ENCODE assay signal across 8 mouse cellular contexts in the genomic region with DNA sequence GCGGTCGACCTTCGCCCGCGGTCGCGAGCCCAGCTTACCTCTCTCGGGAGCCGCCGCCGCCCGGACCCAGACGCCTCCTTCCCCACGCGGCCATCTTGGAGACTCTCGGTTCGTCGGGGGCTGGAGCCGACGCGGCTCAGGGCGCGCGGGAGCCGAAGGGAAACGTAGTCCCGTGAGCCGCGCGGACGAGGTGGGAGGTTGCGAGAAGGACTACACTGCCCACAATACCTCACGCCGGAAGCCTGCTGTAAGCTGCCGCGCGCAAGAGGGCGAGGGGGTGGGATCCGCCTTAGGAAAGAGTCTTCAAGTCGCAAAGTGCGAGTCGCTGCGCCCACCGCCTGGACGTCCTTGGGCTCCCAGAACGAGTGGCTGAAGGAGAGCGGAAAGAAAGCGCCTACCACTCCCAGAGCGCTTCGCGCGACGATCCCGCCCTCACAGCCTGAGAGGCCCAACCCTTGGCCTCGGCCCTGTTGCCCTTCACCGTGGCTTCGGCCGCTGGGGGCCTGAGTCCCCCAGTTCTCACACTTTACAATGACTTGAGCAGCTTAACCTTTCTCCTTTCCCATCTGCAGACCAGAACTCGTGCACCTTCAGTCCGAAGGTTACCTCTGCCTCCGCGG. TPM values are rescaled to one million over a fixed set of nuclear protein-coding genes. Genes with fewer than 3 reads are reported as not detected.
DNase-seq lines count a peak whose midpoint lies in the region; ATAC-seq and TF ChIP-seq lines count a peak whose summit lies in the region.

TSS of gene Tmem11 (minus strand) at position 598 of the 620 bp plus-strand sequence.

- H3K4me3 ChIP-seq in C2C12 (ENCODE audit: insufficient read depth, poor library complexity, severe bottlenecking): peak within 1 kb of the TSS; percentile 94
- H3K4me3 ChIP-seq in erythroblast, embryonic 14.5 days (replicated peaks): peak within 1 kb of the TSS; percentile 100
- H3K4me3 ChIP-seq in heart, embryonic 11.5 days (ENCODE audit: low read depth, low read length): peak within 1 kb of the TSS; percentile 93
- peak within 1 kb of the TSS; percentile 95 for H3K4me3 ChIP-seq in kidney, embryonic 16.5 days (ENCODE audit: low read length)
- H3K4me3 ChIP-seq in liver, adult 2 months (ENCODE audit: insufficient read depth, low read depth, low read length): peak within 1 kb of the TSS; percentile 79
- H3K4me3 ChIP-seq in myocyte: peak within 1 kb of the TSS; percentile 38

- peak within 1 kb of the TSS; percentile 98 for H3K9ac ChIP-seq in heart, embryonic 11.5 days (ENCODE audit: low read depth, low read length)
- peak within 1 kb of the TSS; percentile 97 for H3K9ac ChIP-seq in kidney, embryonic 16.5 days (replicated peaks; ENCODE audit: low read length)
- peak within 1 kb of the TSS; percentile 98 for H3K9ac ChIP-seq in liver, adult 2 months (ENCODE audit: low read depth, low read length)

- H3K79me3 ChIP-seq in C2C12 (ENCODE audit: low read depth): peaks cover 48% of the 10 kb centered on the region

- no peaks in the 10 kb centered on the region for H3K9me3 ChIP-seq in erythroblast, embryonic 14.5 days (ENCODE audit: control insufficient read depth, low read length)
- H3K9me3 ChIP-seq in heart, embryonic 11.5 days (replicated peaks; ENCODE audit: control insufficient read depth, low read length): no peaks in the 10 kb centered on the region
- no peaks in the 10 kb centered on the region for H3K9me3 ChIP-seq in kidney, embryonic 16.5 days (ENCODE audit: low read length)

- peak within 1 kb of the TSS; percentile 76 for H3K4me2 ChIP-seq in heart, embryonic 11.5 days
- peak within 1 kb of the TSS; percentile 82 for H3K4me2 ChIP-seq in kidney, embryonic 16.5 days (replicated peaks; ENCODE audit: low read depth, low read length)
- peak within 1 kb of the TSS; percentile 80 for H3K4me2 ChIP-seq in myocyte (ENCODE audit: low read depth)

- WGBS in heart, embryonic 11.5 days (ENCODE audit: insufficient replicate concordance): under 1% methylated on average over 62 of the region's 62 CpGs
- WGBS in kidney, embryonic 16.5 days: 0% methylated on average over 62 of the region's 62 CpGs
- under 1% methylated on average over 58 of the region's 62 CpGs for WGBS in liver, adult 2 months

- H3K79me2 ChIP-seq in C2C12 (ENCODE audit: control insufficient read depth, insufficient read depth): peaks cover 59% of the 10 kb centered on the region
- H3K79me2 ChIP-seq in liver, adult 2 months (ENCODE audit: control insufficient read depth, insufficient read depth, low read length): peaks cover 37% of the 10 kb centered on the region; the same call in 1 of the 2 replicates
- H3K79me2 ChIP-seq in myocyte (ENCODE audit: control insufficient read depth, insufficient read depth): peaks cover 44% of the 10 kb centered on the region

- DNase-seq in brain, embryonic 14.5 days (ENCODE audit: low read depth): peak; percentile 100
- DNase-seq in liver, adult 2 months (ENCODE audit: extremely low read depth, low read depth, low spot score): peak; percentile 90
- peak; percentile 96 for DNase-seq in splenic B cell, adult 2 months (ENCODE audit: low read depth, low spot score)

- peak within 1 kb of the TSS; percentile 98 for H3K27ac ChIP-seq in heart, embryonic 11.5 days (ENCODE audit: low read depth, low read length)
- H3K27ac ChIP-seq in kidney, embryonic 16.5 days (ENCODE audit: low read length): peak within 1 kb of the TSS; percentile 97
- H3K27ac ChIP-seq in liver, adult 2 months (replicated peaks; ENCODE audit: insufficient read depth, low read depth, low read length): peak within 1 kb of the TSS; percentile 91

- no peaks in the 10 kb centered on the region for H3K27me3 ChIP-seq in C2C12 (ENCODE audit: control insufficient read depth, insufficient read depth, insufficient read length)
- no peaks in the 10 kb centered on the region for H3K27me3 ChIP-seq in erythroblast, embryonic 14.5 days (ENCODE audit: control insufficient read depth)
- no peaks in the 10 kb centered on the region for H3K27me3 ChIP-seq in heart, embryonic 11.5 days (ENCODE audit: control insufficient read depth, insufficient read depth, low read length)
- H3K27me3 ChIP-seq in kidney, embryonic 16.5 days (ENCODE audit: insufficient read depth, low read length): no peaks in the 10 kb centered on the region
- H3K27me3 ChIP-seq in liver, adult 2 months (ENCODE audit: control insufficient read depth, insufficient read depth, low read length): no peaks in the 10 kb centered on the region
- no peaks in the 10 kb centered on the region for H3K27me3 ChIP-seq in myocyte (ENCODE audit: control insufficient read depth, insufficient read depth, insufficient read length)
- no peaks in the 10 kb centered on the region for H3K27me3 ChIP-seq in splenic B cell, adult 2 months (ENCODE audit: control insufficient read depth, insufficient read depth, low read length, poor library complexity, severe bottlenecking)

- H3K4me1 ChIP-seq in erythroblast, embryonic 14.5 days (ENCODE audit: control insufficient read depth): peaks cover 58% of the 10 kb centered on the region
- peaks cover 44% of the 10 kb centered on the region for H3K4me1 ChIP-seq in heart, embryonic 11.5 days (ENCODE audit: control insufficient read depth, insufficient read depth, low read length)
- H3K4me1 ChIP-seq in kidney, embryonic 16.5 days (ENCODE audit: insufficient read depth, low read length): peaks cover 40% of the 10 kb centered on the region
- peaks cover 23% of the 10 kb centered on the region for H3K4me1 ChIP-seq in liver, adult 2 months (ENCODE audit: control insufficient read depth, insufficient read depth, low read length)

- peak; percentile 51 for TF ChIP-seq POLR2A in brain, embryonic 14.5 days (IDR thresholded peaks at IDR 0.05; ENCODE audit: borderline replicate concordance, extremely low read depth, insufficient read depth, insufficient read length, poor library complexity, severe bottlenecking)
- TF ChIP-seq POLR2A in liver, adult 2 months (IDR thresholded peaks at IDR 0.05; ENCODE audit: extremely low read depth, insufficient read depth, low read length): peak; percentile 64; the same call in 1 of the 2 replicates
- peak; percentile 78 for TF ChIP-seq POLR2A in myocyte (IDR thresholded peaks at IDR 0.05; ENCODE audit: insufficient read length, low read depth)

- peak; percentile 96 for ATAC-seq in heart, embryonic 11.5 days (replicated peaks; ENCODE audit: insufficient number of reproducible peaks, low FRiP score, low TSS enrichment)
- ATAC-seq in kidney, embryonic 16.5 days (ENCODE audit: low FRiP score, low TSS enrichment): peak; percentile 99

- H3ac ChIP-seq in C2C12 (ENCODE audit: control insufficient read depth, insufficient read length, low read depth): peak within 1 kb of the TSS; percentile 90
- H3ac ChIP-seq in myocyte (ENCODE audit: control insufficient read depth, insufficient read length): peak within 1 kb of the TSS; percentile 65

- no peak for TF ChIP-seq CTCF in C2C12 (IDR thresholded peaks at IDR 0.05; ENCODE audit: control insufficient read depth, insufficient read depth, insufficient read length)
- no peak for TF ChIP-seq CTCF in brain, embryonic 14.5 days (IDR thresholded peaks at IDR 0.05; ENCODE audit: borderline replicate concordance, extremely low read depth, insufficient read depth, insufficient read length)
- TF ChIP-seq CTCF in liver, adult 2 months (IDR thresholded peaks at IDR 0.05; ENCODE audit: low read depth, low read length): no peak

- H3K36me3 ChIP-seq in C2C12 (ENCODE audit: control insufficient read depth, insufficient read depth) (peaks cover 17% of the 10 kb centered on the region), myocyte (ENCODE audit: control insufficient read depth, insufficient read depth) (no peaks in the 10 kb centered on the region)
- H3K36me3 ChIP-seq in erythroblast, embryonic 14.5 days (ENCODE audit: control insufficient read depth): peaks cover 33% of the 10 kb centered on the region
- H3K36me3 ChIP-seq in heart, embryonic 11.5 days (ENCODE audit: control insufficient read depth, insufficient read depth, low read length): no peaks in the 10 kb centered on the region
- no peaks in the 10 kb centered on the region for H3K36me3 ChIP-seq in kidney, embryonic 16.5 days (ENCODE audit: insufficient read depth, low read length)
- H3K36me3 ChIP-seq in liver, adult 2 months (ENCODE audit: control insufficient read depth, insufficient read depth, low read length): no peaks in the 10 kb centered on the region
- H3K36me3 ChIP-seq in splenic B cell, adult 2 months (ENCODE audit: control insufficient read depth, insufficient read depth, low read length, poor library complexity, severe bottlenecking): no peaks in the 10 kb centered on the region

TF ChIP-seq in C2C12, 6 proteins besides CTCF, POLR2A, EP300 and RAD21:
- TF ChIP-seq MYOD1 (IDR thresholded peaks at IDR 0.05; ENCODE audit: control insufficient read depth, insufficient read length, low read depth) (no peak), FOSL1 (IDR thresholded peaks at IDR 0.05; ENCODE audit: insufficient read depth, low read length, poor library complexity, severe bottlenecking) (no peak), CEBPB (IDR thresholded peaks at IDR 0.05; ENCODE audit: low read depth) (no peak), MYOG (IDR thresholded peaks at IDR 0.05; ENCODE audit: control insufficient read depth, extremely low read depth, insufficient read length) (no peak), MAX (IDR thresholded peaks at IDR 0.05) (peak; percentile 64), USF1 (IDR thresholded peaks at IDR 0.05; ENCODE audit: low read depth) (no peak)

TF ChIP-seq in myocyte, 11 proteins besides CTCF, POLR2A, EP300 and RAD21:
- TF ChIP-seq MYOD1 (IDR thresholded peaks at IDR 0.05; ENCODE audit: control insufficient read depth in 1 of 3, insufficient read length in 2 of 3, low read depth in 2 of 3): no peak
- TF ChIP-seq POLR2AphosphoS2 (IDR thresholded peaks at IDR 0.05; ENCODE audit: insufficient read length, low read depth): peak; percentile 76
- TF ChIP-seq REST (IDR thresholded peaks at IDR 0.05; ENCODE audit: insufficient read depth, insufficient read length): no peak
- no peak for TF ChIP-seq CEBPB (IDR thresholded peaks at IDR 0.05; ENCODE audit: insufficient read depth, poor library complexity, severe bottlenecking)
- peak in 1 of 3 experiments; percentile 1 for TF ChIP-seq MYOG (IDR thresholded peaks at IDR 0.05; ENCODE audit: control insufficient read depth in 1 of 3, insufficient read depth in 1 of 3, insufficient read length in 2 of 3, low read depth in 2 of 3)
- TF ChIP-seq USF1 (IDR thresholded peaks at IDR 0.05; ENCODE audit: low read depth): no peak
- peak; percentile 49 for TF ChIP-seq SRF (IDR thresholded peaks at IDR 0.05; ENCODE audit: control insufficient read depth, insufficient read length, low read depth)

RNA-seq across cellular contexts. Expression of gene Tmem11, which starts in this region (rescaled TPM):
- polyA plus RNA-seq in C2C12 (2012; fragmentation: generic; extraction: Trizol) (61.5 TPM), myocyte (2012; fragmentation: generic; extraction: Trizol) (68.7 TPM)
- polyA plus RNA-seq in brain, embryonic 14.5 days (2012; rRNA removed): 58.8 and 80.1 TPM in 2 replicates
- polyA plus RNA-seq in erythroblast, embryonic 14.5 days (2012): 1.3 and 1.8 TPM in 2 replicates
- polyA plus RNA-seq in heart, embryonic 11.5 days (2014; fragmentation: Nextera tagmentation; extraction: Ambion mirVana): 68.1 and 68.4 TPM in 2 replicates
- polyA plus RNA-seq in kidney, embryonic 16.5 days (2015; fragmentation: Nextera tagmentation; extraction: Ambion mirVana): 72.0 and 79.6 TPM in 2 replicates
- total RNA-seq in liver, adult 2 months (2014; rRNA removed): 19.8 and 20.0 TPM in 2 replicates
- 48.9 and 67.8 TPM in 2 replicates for polyA plus RNA-seq in liver, adult 2 months (2012; rRNA removed)

Comparison
In these comparisons a context has a peak if more than half of its experiments do, and no peak if none do; other contexts are left out.
1. Peak in every context shown above with its lines: DNase-seq, ATAC-seq, H3K4me3 ChIP-seq and H3K27ac ChIP-seq.
2. RNA of gene Tmem11 (polyA plus RNA-seq): 72.0 to 79.6 TPM in kidney, embryonic 16.5 days, 68.7 TPM in myocyte (single experiment), 68.1 to 68.4 TPM in heart, embryonic 11.5 days, 48.9 to 67.8 TPM in liver, adult 2 months, 61.5 TPM in C2C12 (single experiment) and 58.8 to 80.1 TPM in brain, embryonic 14.5 days; 1.3 to 1.8 TPM in erythroblast, embryonic 14.5 days; every median in the first group is over 10 times any median in the second.
3. H3K4me3 ChIP-seq: peak in every context shown above with its lines; median percentile 100 in erythroblast, embryonic 14.5 days; 95 in kidney, embryonic 16.5 days; 94 in C2C12; 93 in heart, embryonic 11.5 days; 79 in liver, adult 2 months; 38 in myocyte.